Mouse (Mus musculus): ENCODE measurements around the gene Bcl6. TPM values are rescaled to one million over a fixed set of nuclear protein-coding genes. Genes with fewer than 3 reads are reported as not detected.

Gene Bcl6
- polyA plus RNA-seq, 1 experiment from 2014 or later: 1.5 TPM

DNA sequence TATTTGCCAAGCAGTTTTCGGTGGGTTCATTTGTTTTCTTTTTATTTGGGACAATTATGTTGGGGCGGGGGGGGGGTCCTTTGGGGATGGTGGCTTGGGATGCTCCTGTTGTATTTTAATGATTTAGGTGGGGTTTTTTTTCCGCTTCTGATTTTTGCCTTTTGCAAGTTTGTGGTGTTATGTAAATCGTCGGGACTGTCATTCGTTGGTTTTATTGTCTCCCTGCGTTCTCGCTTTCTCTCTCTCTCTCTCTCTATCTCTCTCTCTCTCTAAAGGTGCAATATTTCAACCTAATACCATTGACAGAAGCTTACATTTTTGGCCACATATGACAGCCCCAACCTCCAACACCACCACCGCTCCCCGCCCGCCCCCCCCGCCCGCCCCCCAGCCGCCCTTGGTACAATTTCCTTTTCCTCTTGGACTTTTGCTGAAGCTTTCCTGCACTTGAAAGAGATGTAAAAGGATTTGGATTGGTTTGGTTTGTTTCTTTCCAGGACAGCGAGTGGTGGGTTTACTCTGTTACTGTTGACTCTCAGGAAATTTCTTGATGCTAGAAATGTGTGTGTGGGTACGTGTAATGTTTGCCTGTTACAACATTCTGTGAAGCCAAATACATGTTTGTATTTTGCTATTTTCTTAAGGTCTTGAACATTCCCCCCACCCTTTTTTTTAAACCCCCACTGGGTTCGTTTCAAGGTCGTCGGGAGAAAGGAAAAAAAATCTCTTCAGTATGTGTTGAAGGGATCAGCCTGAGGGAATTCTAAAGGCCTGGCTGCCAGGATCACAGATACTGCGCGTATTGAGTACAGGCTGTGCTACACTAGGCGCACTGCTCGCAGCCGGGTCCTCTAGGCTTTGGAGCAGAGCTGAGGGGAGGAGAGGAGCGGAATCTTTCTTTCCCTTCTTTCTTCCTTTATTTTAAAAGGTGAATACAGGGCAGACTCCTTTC is 833 bp upstream of the Bcl6 start:
- no peaks in the 10 kb centered on the region for H3K36me3 ChIP-seq
- peak overlapping the region; percentile 95 for H3K4me2 ChIP-seq (replicated peaks)
- peak overlapping the region; percentile 75 for H3K4me3 ChIP-seq
- WGBS: 2% methylated on average over 25 of the region's 25 CpGs
- H3K27me3 ChIP-seq: no peaks in the 10 kb centered on the region; the same call in 1 of the 2 replicates
- no peak for ATAC-seq (ENCODE audit: low FRiP score, low read depth)
- peak overlapping the region; percentile 89 for H3K9ac ChIP-seq
- H3K4me1 ChIP-seq: peaks cover 54% of the 10 kb centered on the region
- H3K27ac ChIP-seq: peak overlapping the region; percentile 96
- H3K9me3 ChIP-seq: no peaks in the 10 kb centered on the region

DNA sequence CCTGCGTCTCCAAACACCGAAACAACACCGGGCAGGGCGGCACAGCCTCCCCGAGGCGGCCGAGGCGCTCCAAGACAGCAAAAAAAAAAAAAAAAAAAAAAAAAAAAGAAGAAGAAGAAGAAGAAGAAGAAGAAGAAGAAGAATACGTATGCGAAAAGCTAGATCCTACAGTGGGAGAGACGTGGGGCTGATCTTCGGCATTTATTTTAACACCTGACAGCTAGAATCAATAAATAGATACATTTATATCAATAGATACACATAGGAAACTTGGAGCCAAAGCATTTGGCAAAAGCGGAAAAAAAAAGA is 541 bp downstream of the Bcl6 start:
- Histone ChIP-seq H3K36me3 (no peaks in the 10 kb centered on the region), H3K27me3 (peaks cover 5% of the 10 kb centered on the region; the same call in 1 of the 2 replicates), H3K4me2 (replicated peaks) (peak overlapping the region; percentile 95), H3K4me3 (peak overlapping the region; percentile 75), H3K9me3 (no peaks in the 10 kb centered on the region), H3K27ac (peak overlapping the region; percentile 96), H3K9ac (peak overlapping the region; percentile 89), H3K4me1 (peaks cover 56% of the 10 kb centered on the region)
- ATAC-seq (ENCODE audit: low FRiP score, low read depth): no peak
- whole genome bisulfite sequencing: under 1% methylated on average over 13 of the region's 13 CpGs

DNA sequence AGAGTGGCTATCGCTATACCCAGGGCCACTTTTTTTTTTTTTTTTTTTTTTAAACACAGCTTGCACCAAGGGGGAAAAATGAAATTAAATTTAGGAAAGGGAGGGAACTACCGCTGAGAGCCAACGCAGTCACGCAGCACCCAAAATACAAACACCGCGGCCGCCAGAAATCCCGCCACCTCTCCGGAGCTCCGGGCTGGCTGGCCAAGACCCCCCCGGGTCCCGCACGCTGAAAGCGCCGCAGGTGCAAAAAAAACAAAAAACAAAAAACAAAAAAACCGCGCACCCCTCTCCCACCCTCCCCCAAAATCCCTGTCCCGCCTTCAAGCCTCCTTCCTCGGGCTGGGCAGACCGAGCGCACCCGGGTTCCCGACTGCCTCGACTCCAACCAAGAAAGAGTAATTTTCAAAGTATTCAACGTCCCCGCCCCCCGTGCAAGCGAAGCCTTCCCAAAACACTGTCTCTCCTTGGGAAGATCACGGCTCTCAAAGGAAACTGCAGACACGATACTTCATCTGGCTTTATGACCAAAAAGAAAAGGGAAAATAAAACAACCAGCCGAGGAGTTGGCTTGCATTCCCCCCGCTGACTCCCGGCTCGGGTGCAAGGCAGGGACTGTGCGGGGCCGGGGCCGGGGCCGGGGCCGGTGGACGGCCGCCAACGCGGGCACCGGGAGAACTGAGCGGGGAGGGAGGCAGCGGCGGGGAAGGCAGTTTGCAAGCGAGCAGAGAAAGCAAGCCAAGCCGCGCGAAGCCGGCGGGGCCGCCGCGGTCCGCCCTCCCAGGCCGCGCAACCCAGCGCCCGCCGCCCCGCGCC is 1.1 kb downstream of the Bcl6 start:
- Histone ChIP-seq H3K9ac (peak overlapping the region; percentile 89), H3K4me2 (replicated peaks) (peak overlapping the region; percentile 95), H3K27ac (peak overlapping the region; percentile 96; the same call in 1 of the 2 replicates), H3K4me3 (peak overlapping the region; percentile 75), H3K27me3 (peaks cover 5% of the 10 kb centered on the region; the same call in 1 of the 2 replicates), H3K36me3 (no peaks in the 10 kb centered on the region), H3K4me1 (peaks cover 59% of the 10 kb centered on the region), H3K9me3 (no peaks in the 10 kb centered on the region)
- no peak for ATAC-seq (ENCODE audit: low FRiP score, low read depth)
- WGBS: under 1% methylated on average over 62 of the region's 64 CpGs

DNA sequence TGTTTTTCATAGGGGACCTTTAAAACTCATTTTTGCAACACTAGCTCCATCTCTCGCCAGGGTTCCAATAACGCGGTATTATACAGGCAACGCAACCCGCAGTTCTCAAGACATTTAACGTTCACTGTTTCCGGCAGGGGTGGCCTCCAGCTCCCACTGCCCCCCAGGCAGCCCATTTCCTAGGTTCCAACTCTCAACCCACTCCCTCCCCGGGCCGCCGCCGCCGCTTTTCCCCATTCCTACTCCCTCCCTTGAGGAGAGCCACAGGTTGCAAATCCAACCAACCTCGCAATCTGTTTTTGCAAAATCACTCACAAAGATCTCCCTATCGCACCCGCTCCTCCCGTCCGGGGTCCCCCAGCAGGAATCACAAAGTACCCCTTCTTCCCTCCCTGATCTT is 1.8 kb downstream of the Bcl6 start:
- ATAC-seq (ENCODE audit: low FRiP score, low read depth): no peak
- peak overlapping the region; percentile 89 for H3K9ac ChIP-seq

DNA sequence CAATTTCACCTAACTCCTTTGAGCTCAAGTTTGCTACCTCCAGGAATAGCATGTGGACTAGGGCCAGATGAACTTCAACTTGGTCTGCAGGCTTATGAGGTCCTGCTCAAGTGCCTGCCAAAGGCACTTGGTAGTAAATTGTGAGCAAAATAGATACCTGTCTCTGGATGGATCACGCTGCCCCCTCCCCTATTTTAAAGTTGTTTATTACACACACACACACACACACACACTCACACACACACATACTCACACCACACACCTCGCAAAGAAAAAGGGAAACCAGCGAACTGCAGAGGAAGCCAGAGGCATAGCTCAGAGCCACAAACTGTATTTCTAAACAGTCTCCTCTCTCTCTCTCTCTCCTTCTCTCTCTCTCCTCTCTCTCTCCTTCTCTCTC is 2.5 kb downstream of the Bcl6 start:
- Histone ChIP-seq H3K4me1 (peaks cover 62% of the 10 kb centered on the region), H3K27me3 (peaks cover 12% of the 10 kb centered on the region; the same call in 1 of the 2 replicates), H3K9ac (no peak overlapping the region), H3K9me3 (no peaks in the 10 kb centered on the region), H3K4me3 (peak overlapping the region; percentile 75), H3K36me3 (no peaks in the 10 kb centered on the region), H3K4me2 (replicated peaks) (peak overlapping the region; percentile 95), H3K27ac (no peak overlapping the region)
- 6% methylated on average over 3 of the region's 3 CpGs for WGBS
- no peak for ATAC-seq (ENCODE audit: low FRiP score, low read depth)

More for the DNA sequence above, 1.8 kb downstream of the Bcl6 start:
- Histone ChIP-seq H3K4me3 (peak overlapping the region; percentile 75), H3K27me3 (peaks cover 7% of the 10 kb centered on the region; the same call in 1 of the 2 replicates), H3K4me1 (peaks cover 62% of the 10 kb centered on the region), H3K27ac (no peak overlapping the region), H3K4me2 (replicated peaks) (peak overlapping the region; percentile 95), H3K9me3 (no peaks in the 10 kb centered on the region), H3K36me3 (no peaks in the 10 kb centered on the region)
- under 1% methylated on average over 17 of the region's 17 CpGs for WGBS

DNA sequence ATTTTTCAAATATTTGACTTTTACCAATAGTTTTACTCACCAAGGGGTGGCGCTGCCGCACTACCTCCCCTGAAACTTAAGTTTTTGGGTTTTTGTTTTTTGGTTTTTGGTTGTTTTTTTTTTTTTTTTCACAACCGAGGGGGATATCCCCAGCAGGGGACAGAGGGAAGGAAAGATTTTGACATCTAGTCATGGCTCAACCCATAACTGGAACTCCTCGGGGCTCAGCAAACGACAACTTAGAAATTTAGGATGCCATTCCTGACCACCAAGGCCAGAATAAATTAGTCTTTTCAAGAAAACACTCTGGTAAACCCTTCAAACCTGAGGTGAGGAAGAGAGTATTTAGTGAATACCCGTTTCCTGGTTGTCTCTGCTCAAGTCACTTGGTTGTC is 3.2 kb downstream of the Bcl6 start:
- peak overlapping the region; percentile 95 for H3K4me2 ChIP-seq (replicated peaks)
- no peak overlapping the region for H3K4me3 ChIP-seq
- no peak overlapping the region for H3K9ac ChIP-seq
- H3K9me3 ChIP-seq: no peaks in the 10 kb centered on the region
- peaks cover 65% of the 10 kb centered on the region for H3K4me1 ChIP-seq
- ATAC-seq (ENCODE audit: low FRiP score, low read depth): no peak
- no peak overlapping the region for H3K27ac ChIP-seq
- no peaks in the 10 kb centered on the region for H3K36me3 ChIP-seq
- 1% methylated on average over 6 of the region's 6 CpGs for WGBS
- peaks cover 18% of the 10 kb centered on the region for H3K27me3 ChIP-seq

DNA sequence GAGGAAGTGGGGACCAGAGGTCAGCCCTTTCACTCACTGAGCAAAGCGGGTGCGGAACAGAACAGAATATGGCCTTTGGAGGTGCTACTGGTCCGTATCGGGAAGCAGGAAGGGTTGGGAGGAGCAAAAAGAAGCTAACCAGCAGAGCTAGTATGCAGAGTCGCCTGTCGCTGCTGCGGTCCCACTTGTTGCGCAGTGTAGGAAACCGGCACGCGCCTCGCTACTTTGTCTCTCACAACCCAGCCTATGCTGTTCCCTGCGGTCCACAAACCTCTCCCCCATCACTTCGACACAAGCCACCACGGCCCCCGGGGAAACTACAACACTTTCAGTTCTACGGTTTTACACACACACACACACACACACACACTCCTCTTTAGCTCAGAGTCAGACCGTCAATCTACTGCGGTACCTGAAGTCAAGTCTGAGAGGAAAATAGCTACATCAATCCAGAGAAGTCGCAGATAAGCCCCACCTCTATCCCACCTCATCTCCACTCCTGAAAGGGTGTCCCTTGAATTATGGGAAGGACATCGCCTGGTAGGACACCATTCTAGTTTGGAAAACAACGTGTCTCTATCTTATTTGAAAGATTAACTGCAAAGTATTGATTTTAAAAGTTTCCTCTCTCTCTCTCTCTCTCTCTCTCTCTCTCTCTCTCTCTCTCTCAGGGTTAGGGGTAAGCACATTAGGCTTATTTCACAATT is 3.7 kb downstream of the Bcl6 start:
- H3K4me1 ChIP-seq: peaks cover 65% of the 10 kb centered on the region
- WGBS: under 1% methylated on average over 22 of the region's 22 CpGs

DNA sequence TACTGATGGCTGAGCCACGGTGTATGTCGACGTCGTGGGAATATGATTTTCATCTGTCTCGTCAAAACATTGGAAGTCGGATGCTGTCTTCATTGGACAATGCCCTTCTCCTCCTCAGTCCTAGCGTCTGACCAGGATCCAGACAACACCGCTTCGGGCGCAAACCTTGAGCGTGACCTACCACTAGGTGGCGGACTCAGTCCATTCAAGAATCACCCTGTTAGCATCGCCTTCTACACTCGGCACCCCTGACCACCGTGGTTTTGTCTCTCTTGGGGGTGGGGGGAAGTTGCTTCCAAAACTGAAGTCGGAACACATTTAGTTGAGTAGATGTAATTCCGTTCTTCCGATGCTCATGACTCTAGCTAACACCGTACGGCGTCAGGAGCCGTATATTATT is 4.5 kb downstream of the Bcl6 start:
- H3K27ac ChIP-seq: no peak overlapping the region
- peaks cover 60% of the 10 kb centered on the region for H3K4me1 ChIP-seq

More for the DNA sequence above, 3.7 kb downstream of the Bcl6 start:
- no peak overlapping the region for H3K27ac ChIP-seq
- peak overlapping the region; percentile 49 for H3K4me3 ChIP-seq
- H3K9ac ChIP-seq: peak overlapping the region; percentile 67
- no peak for ATAC-seq (ENCODE audit: low FRiP score, low read depth)
- peaks cover 24% of the 10 kb centered on the region for H3K27me3 ChIP-seq
- no peaks in the 10 kb centered on the region for H3K9me3 ChIP-seq
- no peaks in the 10 kb centered on the region for H3K36me3 ChIP-seq
- peak overlapping the region; percentile 95 for H3K4me2 ChIP-seq (replicated peaks)

DNA sequence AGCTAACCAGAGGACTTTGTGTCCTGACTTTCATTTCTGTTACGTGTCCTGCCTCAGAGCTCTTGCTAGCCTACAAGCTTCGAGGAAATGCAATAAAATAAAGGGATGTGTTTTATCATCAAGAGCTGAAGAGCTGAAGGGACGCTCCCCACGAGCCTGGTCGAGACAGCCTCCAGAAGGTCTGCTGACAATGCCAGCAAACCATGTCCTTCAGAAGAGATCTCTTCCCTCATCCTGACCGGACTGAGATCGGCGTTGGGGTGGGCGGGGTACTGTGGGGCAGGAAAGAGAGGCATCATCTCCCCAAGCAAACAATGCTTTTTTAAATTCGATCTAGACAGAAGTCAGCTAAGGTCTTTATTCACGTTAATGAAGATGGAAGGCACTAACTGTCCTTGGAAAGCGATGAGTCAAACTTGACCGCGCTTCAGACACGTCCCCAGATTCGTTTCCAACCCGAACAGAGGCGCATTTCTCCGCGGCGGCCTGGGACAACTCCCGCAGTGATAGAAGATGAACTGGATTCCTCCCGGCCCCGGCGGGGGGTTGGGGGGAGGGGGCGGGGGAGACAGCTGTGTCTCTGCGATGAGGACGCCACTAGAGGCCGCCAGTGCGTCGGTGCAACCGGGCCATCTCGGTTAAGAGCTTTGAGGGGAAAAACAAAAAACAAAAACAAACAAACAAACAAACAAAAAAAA is 5.6 kb downstream of the Bcl6 start:
- peak overlapping the region; percentile 95 for H3K4me2 ChIP-seq (replicated peaks)
- peaks cover 60% of the 10 kb centered on the region for H3K4me1 ChIP-seq
- no peaks in the 10 kb centered on the region for H3K36me3 ChIP-seq
- H3K27me3 ChIP-seq: peaks cover 35% of the 10 kb centered on the region
- under 1% methylated on average over 33 of the region's 33 CpGs for WGBS
- peak overlapping the region; percentile 46 for H3K4me3 ChIP-seq
- ATAC-seq (ENCODE audit: low FRiP score, low read depth): no peak
- peak overlapping the region; percentile 45; the same call in 1 of the 2 replicates for H3K9ac ChIP-seq
- peak overlapping the region; percentile 7; the same call in 1 of the 2 replicates for H3K27ac ChIP-seq
- no peaks in the 10 kb centered on the region for H3K9me3 ChIP-seq

More for the DNA sequence above, 4.5 kb downstream of the Bcl6 start:
- Histone ChIP-seq H3K9me3 (no peaks in the 10 kb centered on the region), H3K27me3 (peaks cover 31% of the 10 kb centered on the region), H3K4me3 (peak overlapping the region; percentile 49), H3K4me2 (replicated peaks) (peak overlapping the region; percentile 95), H3K36me3 (no peaks in the 10 kb centered on the region), H3K9ac (peak overlapping the region; percentile 67)
- WGBS: under 1% methylated on average over 22 of the region's 22 CpGs
- ATAC-seq (ENCODE audit: low FRiP score, low read depth): peak; percentile 37

DNA sequence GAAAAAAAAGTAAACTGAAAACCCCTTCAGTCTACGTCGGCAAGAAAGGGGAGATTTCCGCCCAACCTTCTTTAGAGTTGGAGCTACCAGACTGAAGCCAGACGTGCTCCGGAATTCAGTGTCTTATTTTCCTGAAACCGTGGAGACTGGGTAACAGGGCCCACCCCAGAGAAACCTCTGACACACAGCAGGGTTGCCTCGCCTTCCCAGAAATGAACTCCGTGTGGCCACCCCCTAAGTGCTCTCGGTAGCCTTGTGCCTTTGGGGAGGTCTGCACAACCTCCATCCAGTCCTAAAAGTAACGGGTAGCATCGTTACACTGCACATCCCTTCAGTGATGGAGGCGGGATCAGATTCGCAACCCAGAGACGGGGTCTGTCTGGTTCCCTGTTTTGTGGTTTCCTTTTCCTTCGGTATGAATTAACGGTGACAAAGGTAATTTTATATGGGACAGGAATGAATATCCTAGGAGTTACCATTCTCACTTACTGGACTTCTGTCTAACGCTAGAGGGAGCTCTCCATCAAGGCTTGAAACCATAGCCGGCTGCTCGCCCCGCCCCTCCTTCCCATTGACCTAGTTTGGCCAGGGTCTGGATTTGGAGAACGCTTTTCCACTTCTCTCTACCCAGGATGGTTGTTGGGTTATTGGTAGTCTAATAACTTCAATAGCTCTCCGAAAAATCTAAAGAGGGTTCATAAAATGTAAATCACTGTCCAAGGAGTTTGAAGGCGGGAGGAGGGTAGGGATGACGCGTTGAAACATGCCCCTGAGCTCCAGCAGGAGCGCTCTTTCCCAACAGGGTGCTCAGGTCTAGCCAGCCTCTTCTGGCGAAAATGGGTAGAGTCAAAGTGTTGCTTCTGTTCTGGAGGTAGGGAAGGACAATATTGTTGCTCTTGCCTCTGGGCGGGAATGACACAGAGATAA is 6.5 kb downstream of the Bcl6 start:
- Histone ChIP-seq H3K4me2 (replicated peaks) (peak overlapping the region; percentile 95), H3K36me3 (no peaks in the 10 kb centered on the region), H3K9ac (peak overlapping the region; percentile 45; the same call in 1 of the 2 replicates), H3K4me3 (peak overlapping the region; percentile 46), H3K27ac (peak overlapping the region; percentile 7; the same call in 1 of the 2 replicates), H3K9me3 (no peaks in the 10 kb centered on the region), H3K27me3 (peaks cover 35% of the 10 kb centered on the region), H3K4me1 (peaks cover 60% of the 10 kb centered on the region)
- peak; percentile 75 for ATAC-seq (ENCODE audit: low FRiP score, low read depth)
- WGBS: 2% methylated on average over 28 of the region's 28 CpGs
